Mouse (Mus musculus) thymus, postnatal 0 days (tissue): ENCODE data around the gene Gpr135. TPM values are rescaled to one million over a fixed set of nuclear protein-coding genes. Genes with fewer than 3 reads are reported as not detected.

Source experiments
- DNase-seq: peaks from one replicate; pipeline ENCODE4 v3.0.0-alpha.2; 2015; ENCODE audit warnings: low spot score
- polyA plus RNA-seq: library from polyadenylated mRNA; unstranded; fragments of >200 nt; fragmentation: Nextera tagmentation; extraction: Ambion mirVana; gene quantifications from 2 replicates; pipeline ENCODE4 v1.2.1, GENCODE M21; 2015

Gene Gpr135
- 0.04 and 0.08 TPM in 2 replicates for polyA plus RNA-seq

DNA sequence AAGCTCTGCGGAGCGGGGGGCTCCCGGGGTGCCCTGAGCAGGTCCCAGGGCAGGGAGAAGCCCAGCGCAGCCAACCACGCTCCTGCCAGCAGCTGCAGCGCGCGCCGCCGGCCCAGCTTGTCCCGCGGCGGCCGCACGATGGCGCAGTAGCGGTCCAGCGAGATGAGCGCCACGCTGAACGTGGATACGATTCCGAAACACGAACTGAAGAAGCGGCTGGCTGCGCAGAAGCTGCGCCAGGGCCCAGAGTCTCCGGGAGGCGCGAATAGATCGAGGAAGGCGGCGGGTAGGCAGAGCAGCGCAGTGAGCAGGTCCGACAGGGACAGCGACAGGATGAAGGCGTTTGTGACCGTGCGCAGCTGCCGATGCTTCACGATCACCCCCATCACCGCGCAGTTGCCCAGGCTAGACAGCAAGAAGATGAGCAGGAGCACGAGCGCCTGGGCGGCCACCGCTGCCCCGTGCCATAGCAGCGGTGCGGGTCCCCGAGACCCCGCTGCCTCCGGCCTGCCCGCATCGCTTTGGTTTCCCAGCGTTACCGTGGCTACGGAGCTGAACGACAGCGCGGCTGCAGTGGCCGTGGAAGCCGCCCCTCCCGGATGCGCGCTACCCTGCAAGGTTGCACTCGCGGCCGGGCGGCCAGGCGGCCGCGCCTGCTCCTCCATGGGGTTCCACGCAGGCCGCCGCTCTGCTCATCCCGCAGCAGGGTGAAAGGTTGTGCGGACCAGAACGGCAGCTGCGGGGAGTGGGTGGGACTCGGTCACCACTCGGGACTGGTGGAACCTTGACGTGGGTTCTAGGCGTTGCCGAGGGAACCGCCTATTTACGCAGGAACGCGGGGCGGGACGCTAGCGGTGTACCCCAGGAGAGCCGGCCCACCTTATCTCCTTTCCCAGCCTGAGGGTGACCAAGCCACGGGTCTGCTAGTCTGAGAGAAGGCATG is at the start of gene Gpr135:
TSS of gene Gpr135 (minus strand) at position 799 of the 943 bp plus-strand sequence.
- DNase-seq, result peak; percentile 64

DNA sequence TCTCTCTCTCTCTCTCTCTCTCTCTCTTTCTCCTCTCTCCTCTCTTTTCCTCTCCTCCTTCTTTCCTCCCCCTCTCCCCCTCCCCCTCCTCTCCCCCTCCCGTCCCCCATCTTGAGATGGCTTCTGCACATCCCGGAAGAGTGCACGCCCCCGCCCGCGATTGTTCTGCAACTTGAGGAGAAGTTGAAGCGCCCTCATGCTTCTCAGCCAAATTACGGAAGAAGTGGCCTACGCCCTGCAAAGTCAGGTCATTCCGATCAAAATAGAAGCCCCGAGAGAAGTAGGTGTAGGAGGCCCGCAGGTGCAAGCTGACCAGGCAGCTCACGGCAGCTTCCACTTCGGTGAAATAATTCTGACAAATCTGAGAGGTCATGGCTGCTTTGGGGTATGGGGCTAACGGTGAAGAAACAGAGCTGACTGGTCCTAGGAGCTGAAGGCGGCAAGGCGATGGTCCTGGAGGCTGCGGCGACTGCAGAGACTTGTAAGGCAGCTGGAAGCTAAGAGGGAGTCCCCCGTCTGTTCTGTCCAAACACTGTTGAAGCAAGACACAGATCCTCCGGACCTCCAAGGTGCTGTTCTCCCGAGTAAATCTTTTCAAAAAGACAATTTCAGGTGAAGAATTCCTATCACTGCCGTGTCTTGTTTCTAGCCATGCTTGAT is 44.9 kb upstream of the Gpr135 start:
- no peak for DNase-seq

DNA sequence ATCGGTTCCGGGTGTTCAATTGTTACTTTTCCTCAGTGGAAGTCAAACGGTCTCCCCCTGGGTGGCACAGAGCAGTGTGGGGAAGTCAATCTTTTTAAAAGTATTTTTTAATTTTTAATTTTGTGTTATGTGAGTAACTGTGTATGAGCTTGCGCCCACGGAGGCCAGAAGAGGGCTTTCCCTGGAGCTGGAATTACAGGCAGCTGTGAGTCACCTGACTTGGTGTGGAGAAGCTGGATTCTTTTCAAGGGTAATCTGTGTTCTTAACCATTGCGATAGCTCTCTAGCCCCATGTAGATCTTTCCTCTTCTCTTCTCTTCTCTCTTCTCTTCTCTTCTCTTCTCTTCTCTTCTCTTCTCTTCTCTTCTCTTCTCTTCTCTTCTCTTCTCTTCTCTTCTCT is 44.2 kb upstream of the Gpr135 start:
- no peak for DNase-seq

DNA sequence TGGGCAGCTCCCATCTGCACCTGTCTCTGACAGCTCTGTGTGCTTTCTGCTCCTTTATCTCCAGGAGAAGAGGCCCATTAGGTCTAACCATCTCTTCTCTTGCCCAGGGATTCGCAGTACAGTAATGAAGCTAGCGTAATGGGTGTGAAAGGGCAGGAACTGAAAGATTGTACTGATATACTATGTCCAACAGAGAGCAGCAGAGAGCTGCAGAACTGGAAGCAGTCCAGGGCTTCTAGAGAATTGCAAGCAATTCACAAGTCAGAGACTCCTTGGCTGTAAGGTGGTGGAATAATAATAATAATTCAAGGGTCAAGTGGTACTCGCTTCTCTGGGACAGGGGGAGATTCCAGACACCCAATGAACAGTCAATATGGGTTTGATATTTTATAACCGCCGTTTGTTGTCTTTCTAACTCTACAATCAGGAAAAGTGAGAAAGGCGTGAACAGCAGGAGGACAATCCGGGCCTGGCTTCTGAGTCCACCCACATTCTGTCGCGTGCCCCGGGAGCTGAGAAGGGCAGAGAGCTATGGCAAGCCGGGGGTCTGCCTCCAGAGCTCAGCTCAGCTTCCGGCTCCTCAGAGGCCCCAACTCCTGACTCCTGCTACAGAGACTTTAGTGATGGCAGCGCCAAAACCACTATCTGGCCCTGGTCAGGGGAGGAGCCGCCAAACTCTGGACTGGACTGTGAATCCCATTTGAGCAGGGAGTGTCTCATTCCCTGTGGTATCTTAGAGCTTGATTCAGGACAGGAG is 33.8 kb upstream of the Gpr135 start:
- DNase-seq, result peak; percentile 62

DNA sequence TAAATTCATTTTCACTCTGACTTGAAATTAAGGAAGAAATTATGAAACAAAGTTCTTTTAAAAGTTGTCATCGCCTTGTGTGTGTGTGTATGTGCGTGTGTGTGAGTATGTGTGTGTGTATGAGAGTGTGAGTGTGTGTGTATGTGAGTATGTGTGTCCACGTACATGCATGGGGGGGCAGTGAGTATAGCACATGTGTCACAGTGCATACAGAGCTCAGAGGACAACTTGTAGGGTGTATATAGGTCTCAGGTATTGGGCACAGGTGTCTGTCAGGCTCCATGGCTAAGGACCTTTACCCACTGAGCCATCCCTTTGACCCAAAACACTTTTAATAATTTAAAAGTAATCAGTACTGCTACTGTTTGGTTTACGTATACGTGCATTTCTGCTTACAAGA is 33.1 kb upstream of the Gpr135 start:
- DNase-seq, result no peak

DNA sequence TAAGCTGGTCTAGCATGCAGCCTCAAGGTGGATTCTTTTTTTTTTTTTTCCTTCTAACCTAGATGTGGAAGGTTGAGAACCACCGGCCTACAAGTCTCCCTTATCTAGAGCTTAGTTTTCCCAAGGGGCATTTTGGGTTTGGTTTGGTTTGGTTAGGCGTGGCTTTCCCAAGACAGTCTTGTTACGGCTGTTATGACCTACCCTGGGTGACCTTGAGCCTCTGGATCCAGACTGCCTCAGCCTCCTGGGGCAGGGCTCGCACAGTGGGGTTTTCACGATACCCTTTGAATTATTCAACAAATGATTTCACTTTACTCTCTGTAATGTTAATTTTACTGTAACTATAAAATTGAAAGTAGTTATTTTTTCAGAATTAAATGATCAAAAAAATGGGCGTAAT is 31.9 kb upstream of the Gpr135 start:
- no peak for DNase-seq

DNA sequence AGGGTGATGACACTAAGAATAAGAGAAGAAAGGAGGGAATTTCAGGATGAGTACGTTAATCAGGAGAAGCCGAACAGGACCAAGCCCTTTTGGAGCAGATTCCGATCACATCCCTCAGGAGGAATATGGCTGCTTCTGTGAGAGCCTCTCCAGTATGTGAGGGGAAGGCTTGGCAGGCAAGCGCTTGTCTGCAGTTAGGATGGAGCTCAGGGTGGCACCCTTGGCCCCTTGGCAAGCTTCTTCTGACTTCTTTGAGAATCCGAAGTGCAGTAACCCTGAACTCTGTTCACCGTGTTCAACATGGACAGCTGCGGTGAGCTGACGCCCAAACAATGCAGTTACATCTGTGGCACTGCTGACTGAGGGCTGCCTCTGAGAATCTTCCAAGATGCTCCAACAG is 26.0 kb upstream of the Gpr135 start:
- no peak for DNase-seq

DNA sequence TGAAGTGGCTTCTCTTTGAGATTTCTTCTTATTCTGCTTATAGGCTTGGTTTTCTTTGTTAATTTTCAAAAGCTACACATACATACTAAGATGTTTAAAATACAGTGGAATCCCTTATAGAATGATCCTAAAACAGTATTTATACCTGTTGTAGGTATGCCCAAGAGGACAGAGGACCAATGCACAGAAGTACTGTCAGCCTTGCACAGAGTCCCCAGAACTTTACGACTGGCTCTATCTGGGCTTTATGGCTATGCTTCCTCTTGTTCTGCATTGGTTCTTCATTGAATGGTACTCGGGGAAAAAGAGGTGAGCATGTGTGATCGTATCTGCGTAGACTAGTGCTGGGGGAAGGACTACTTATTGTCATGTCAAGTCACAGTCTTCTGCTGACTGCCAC is 18.9 kb upstream of the Gpr135 start:
- DNase-seq, result no peak

DNA sequence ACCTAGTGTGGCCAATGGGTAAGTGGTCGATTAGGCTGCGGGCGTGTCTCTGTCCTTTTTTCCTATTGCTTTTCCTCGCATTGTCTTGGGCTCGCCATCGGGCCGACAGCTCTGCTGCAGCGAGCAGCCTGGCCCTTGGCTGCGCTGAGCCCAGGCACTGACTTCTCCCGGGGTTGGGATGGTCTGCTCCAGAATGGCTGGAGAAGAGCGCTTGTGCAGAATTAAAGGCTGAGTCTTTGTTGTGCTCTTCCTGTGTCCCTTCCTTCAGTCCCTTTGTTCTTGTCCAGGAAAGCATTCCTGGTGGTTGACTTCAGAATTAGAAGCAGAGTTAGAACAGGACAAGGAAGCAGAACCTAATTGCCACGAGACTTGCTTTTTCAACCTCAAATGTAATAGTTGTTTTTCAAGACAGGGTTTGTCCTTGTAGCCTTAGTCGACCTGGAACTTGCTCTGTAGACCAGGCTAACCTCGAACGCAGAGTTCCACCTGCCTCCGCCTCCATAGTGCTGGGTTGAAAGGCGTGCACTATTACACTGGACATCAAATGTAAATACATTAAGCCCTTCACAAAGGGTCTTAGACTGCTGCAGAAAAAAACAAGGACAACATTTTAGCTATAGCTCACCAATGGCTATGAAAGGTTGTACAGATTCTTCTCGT is 15.4 kb upstream of the Gpr135 start:
- DNase-seq, result peak; percentile 7

DNA sequence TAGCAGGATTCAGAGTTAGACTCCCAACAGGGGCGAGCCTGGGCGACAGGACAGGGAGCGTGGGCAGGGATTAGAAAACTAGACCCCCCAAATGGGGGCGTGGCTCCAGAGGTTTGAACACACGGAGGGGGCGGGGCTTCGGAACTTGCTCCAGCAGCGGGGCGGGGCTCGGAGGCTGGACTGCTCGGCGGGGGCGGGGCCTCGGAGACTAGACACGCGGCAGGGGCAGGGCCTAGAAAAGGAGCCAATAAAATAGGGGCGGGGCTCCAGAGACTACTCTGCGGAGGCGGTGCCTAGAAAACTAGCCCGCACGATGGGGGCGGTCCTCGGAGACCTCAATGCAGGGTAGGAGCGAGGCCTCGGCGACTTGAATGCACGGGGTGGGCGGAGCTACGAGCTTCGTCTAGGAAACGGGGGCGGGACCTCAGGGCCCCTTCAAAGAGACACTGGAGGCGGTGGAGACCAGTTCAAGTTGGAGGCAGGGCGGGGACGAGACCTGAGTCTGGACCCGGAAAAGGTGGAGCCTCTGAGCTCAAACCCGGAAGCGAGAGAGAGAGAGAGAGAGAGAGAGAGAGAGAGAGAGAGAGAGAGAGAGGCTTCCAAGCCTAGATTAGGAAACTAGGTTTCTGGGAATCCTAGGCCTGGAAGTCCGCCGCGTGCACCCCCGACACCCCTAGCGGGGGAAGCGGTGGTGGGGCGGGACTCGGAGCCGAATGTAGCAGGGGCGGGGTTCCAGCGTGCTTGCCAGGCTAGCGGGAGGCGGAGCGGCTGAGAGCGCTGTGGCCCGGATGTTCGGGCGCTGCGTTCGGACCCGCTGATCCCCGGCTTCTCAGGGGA is 14.6 kb upstream of the Gpr135 start, which contains the start of the genes L3hypdh and Jkamp:
TSS of gene L3hypdh (minus strand) at position 111 of the 837 bp plus-strand sequence.
TSS of gene Jkamp (plus strand) at position 261 of the 837 bp plus-strand sequence.
- DNase-seq, result peak; percentile 99

DNA sequence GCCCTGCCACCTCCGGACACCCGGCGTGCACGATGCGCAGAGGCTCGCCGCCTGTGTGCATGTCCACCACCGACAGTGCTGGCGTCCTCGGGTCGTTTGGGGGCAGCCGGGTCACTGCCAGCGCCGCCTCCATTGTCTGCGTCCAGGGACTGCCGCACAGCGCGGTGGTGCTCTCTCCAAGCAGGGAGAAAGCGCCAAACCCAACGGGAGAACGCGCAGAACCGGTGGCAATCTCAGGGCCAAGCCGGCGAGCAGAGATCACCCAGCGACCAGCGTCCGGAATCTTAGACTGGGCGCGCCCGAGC is 14.1 kb upstream of the Gpr135 start:
- no peak for DNase-seq

DNA sequence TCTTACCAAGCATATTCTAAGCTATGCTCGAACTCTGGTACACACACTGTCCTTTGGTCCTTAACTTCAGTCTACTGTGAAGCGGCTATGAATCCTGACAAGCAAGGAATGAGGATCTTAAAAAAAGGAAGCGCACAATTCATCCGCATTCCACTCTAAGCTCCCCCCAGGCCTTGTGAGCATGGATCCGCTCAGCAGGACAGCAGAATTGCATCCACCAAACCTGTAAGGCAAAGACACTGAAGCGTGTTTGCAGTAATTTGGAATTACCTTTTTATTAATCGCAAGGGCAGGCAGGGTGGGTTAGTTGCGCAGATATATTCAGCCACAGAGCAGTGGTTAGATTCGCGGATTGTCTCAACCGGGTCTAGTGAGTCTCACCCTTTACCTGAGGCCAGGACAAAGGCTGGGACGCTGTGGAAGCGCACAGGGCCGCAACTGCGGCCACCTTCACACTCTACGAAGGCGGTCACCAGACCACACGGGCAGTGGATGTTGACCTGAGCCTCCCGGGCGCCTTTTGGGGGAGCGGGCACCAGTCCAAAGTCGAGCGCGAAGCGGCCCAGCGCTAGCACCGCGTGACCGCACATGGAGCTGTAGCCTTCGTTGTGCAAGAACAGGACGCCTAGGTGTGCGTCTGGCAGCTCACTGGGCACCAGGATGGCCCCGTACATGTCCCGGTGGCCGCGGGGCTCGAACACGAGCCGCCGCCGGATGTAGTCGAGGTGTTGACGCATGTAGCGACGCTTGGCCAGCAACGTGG is 13.5 kb upstream of the Gpr135 start:
- no peak for DNase-seq

DNA sequence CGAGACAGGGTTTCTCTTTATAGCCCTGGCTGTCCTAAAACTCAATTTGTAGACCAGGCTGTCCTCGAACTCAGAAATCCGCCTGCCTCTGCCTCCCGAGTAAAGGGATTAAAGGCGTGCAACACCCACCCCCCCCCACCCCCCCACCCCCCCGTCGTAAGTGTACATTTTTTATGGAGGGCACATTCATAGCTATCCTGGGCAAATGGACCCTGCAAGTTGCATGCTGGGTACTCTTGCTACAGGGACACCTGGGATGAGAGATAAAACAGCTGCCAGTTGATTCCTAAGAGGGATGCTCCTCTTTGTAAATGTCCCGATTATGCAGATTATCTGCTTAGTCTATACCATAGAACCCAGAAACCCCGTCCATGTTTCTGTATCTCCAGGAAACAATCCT is 12.3 kb upstream of the Gpr135 start:
- no peak for DNase-seq

DNA sequence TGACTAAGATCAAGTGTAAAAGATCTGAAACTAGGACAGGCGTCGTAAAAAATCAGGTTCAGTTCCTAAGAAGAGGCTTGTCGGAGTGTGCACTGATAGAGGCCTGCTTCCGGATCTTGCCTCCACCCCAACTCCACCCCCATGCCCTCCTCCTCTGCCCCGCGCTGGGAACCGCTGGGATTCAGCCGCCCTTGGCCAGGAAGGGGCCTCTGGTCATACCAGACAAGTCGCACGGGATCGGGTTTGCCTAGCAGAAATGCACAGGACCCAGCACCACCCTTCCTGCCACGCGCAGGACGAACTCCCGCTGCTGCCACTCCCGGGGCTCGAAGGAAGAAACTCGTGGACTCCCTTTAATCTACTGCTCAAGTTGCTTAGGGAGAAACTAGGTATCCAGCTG is 11.4 kb upstream of the Gpr135 start:
- DNase-seq, result no peak

DNA sequence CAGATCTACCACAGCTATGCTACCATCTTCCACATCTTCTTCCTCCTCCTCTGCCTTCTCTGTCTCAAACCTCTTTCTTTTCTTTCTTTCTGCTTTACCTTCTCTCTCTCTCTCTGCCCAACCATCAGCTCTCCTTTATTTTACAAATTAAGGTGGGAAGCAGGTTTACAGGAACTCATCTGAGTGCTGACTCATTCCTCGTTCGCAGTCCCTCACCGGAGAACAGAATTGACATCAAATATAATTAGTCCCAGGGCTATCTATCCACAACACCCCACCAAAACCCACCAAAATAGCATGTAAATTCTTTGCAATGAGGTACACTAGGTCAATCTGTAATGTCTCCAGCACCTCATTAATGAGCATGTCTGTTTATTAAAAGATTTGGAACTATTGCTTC is 11.0 kb upstream of the Gpr135 start:
- no peak for DNase-seq

DNA sequence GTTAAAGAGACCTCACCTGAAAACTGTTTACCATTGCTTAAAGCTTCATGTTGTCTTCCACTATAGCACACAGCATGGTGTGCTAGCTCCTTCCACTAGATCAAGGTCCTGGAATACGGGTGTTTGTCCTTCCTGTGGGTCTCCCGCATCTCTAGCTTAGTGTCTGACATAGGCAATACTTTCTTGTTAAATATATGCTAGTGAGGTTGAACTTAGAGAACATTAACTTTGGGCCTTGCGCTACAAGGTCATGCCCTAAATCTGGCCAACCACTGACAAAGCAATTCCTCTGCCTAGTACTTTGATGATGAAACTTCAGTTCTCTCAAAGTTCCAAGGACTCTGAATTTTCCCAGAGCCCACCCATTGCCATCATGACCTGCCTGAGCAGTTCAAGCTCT is 7.3 kb upstream of the Gpr135 start:
- DNase-seq, result no peak

DNA sequence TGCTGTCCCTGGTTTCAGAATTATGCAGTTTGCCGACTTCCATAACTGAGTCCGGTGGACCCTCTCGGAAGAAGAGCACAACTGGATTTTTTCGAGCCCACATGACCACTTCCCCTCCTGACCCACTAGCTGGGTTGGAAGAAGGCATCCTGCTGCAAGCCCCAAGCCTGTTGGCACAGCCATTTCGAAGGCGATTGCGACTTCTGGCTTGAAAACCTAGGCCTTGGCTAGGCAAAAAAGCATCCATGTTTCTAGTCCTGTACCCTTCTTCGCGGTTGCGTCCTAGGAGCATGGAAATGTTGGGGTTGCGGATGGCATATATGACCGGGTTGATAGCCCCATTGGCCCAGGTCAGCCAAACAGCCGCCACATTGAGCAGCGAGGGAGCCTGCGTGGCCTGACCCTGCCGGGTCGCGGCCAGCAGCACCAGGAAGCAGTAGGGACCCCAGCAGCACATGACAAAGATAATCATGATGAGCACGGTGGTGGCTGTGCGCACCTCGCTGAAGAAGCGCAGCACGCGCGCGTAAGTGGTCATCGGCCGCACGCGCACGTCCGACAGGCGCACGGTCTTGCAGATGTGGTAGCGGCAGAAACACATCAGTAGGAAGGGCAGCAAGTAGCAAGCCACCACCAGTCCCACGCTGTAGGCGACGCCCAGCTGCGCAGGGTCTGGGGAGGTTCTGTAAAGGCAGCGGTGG is 1.1 kb downstream of the Gpr135 start:
- DNase-seq, result no peak

DNA sequence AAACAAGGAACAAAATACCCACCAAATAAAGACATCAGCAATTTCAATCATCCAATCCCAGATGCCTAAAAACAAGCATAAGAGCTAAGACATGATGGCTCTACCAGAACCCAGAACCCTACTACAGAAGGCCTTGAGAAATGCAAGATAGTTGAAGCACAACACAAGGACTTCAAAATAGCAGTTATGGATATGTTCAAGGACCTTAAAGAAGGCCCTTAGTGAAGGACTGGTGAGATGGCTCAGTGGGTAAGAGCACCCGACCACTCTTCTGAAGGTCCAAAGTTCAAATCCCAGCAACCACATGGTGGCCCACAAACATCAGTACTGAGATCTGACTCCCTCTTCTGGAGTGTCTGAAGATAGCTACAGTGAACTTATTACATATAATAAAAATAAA is 13.1 kb downstream of the Gpr135 start:
- DNase-seq, result no peak

DNA sequence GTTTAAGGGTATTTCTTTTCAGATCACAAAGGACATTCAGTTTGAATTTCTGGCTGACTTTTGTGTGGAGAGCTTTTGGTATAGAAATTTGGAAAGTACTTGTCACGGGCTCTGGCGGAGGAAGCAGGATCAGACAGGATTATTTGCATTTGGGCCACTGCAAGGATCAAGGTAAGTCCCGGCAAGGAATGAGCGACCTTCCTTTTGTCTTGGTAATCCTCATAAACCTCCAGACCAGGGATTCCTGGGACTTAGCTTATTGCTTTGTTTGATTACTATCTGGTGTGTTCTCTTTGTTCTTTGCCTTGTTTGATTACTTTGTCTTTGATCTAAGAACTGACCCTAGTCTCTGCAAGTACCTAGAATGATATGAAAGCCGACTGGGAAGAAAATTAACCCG is 17.1 kb downstream of the Gpr135 start:
- DNase-seq, result no peak
